Mouse (Mus musculus) adrenal gland, postnatal 14 days (tissue): ENCODE data around the gene Rsu1. TPM values are rescaled to one million over a fixed set of nuclear protein-coding genes. Genes with fewer than 3 reads are reported as not detected.
"Not testable (repeated sequence)": the region's sequence is repeated elsewhere in the genome, so short reads cannot be mapped to it uniquely, and the experiment has no call there.

Experiments used
- DNase-seq: peaks from one replicate; pipeline ENCODE4 v3.0.0; 2021; ENCODE audit warnings: mixed read lengths
- total RNA-seq: library from RNA; stranded (reverse); gene quantifications from 2 replicates; pipeline ENCODE4 v1.2.3, GENCODE M21; 2021

Rsu1 gene
- total RNA-seq, 1 experiment from 2014 or later: 70.3 TPM

GRCm38 (mm10) chr2:13226031-13226430, 45.2 kb downstream of the Rsu1 start:
- no peak for DNase-seq

DNA sequence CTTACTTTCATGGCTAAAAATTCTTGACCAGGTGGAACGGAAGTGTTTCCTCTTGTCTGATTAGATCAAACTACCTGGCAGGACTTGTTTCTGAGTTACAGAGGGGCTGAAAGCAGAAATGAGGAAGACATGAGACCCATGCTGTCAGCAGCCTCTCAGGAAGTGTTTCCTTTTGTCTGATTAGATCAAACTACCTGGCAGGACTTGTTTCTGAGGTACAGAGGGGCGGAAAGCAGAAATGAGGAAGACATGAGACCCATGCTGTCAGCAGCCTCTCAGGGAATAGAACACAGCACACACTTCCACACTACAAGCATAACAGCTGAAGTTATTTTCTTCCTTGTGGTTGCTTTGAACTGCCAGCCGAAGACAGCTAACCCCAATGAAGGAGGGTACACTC, 46.7 kb downstream of the Rsu1 start:
- DNase-seq: no peak

DNA sequence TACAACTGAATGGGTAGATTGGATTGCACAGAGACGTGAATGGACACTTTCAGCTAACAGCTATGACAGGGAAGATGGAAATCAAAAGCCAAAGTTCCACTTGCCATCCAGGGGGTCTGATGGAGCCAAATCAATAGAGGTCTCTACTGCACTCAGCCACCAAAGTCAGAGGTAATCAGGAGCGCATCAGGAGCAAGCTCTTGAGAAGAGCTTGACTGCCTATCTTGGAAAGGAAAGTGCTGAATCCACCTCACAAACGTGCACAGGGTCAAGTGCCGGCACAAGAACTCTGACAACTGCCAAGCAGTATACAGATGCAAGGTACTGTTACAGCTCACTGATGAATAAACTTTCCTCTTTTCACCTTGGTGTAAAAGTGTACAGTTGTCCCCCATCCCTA, 47.8 kb downstream of the Rsu1 start:
- no peak for DNase-seq

GRCm38 (mm10) chr2:13220141-13220540, 51.1 kb downstream of the Rsu1 start:
- no peak for DNase-seq

GRCm38 (mm10) chr2:13218112-13218511, 53.1 kb downstream of the Rsu1 start:
- DNase-seq: no peak

- no peak for DNase-seq
Measured at GRCm38 (mm10) chr2:13206825-13207224, 64.4 kb downstream of the Rsu1 start.

GRCm38 (mm10) chr2:13206367-13206766, 64.8 kb downstream of the Rsu1 start:
- no peak for DNase-seq

GRCm38 (mm10) chr2:13202805-13203475, 68.3 kb downstream of the Rsu1 start:
- no peak for DNase-seq

DNA sequence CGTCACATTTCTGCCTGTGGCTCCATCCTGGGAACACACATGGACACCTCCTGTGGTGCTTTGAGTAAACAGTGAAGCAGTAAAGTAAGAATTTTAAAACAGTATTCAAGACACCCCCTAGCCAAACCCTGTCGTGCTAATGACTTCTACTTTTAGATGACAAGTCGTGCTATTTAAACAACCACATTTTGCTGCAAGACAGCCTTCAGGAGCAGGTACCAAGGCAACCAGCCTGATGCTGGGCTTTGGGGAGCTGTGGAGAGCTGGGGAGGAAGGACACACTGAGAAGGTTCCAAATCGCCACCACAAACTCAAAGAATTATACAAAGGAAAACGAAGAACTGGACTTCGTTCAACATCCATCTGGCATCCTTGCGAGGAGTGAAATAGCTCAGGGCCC, 71.5 kb downstream of the Rsu1 start:
- DNase-seq: no peak

DNA sequence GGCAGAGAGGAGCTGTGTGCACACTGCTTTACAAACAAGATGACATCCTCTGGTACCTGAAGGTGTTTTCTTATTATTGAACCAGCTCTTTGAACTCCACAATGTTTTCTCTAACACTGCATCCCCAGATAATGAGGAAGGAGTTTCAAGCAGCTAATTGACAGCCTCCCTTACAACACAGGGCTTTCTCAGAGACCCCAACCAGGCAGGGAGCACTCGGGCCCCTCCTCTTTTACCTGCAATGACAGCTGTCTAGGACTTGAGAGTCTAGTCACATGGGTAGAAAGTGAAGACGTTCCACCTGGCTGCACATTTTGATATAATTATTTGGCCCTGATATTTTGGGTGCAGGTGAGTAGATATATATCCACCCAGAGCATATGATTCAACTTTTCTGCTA, 72.2 kb downstream of the Rsu1 start:
- no peak for DNase-seq

DNA sequence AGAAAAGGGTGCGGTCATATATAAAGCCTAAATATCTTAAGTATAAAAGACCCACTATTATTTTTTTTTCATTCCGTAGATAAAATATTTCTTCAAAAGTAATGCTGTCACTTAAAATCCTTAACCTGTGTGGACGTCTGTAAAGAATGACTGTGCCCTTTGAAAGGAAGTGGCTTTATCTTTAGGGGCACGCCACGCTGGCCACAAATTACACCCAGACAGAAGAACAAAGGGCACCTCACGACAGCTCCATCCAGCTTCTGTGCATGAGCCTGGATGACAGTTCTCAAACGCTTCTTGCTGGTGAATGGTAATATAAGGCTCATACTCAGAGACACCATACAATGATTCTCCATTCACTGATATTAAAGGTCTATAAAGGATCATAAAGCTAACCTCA, 75.7 kb downstream of the Rsu1 start:
- no peak for DNase-seq

- no peak for DNase-seq
Measured at GRCm38 (mm10) chr2:13192157-13192556, 79.1 kb downstream of the Rsu1 start.

- DNase-seq: no peak
Measured at GRCm38 (mm10) chr2:13190767-13191166, 80.4 kb downstream of the Rsu1 start.

DNA sequence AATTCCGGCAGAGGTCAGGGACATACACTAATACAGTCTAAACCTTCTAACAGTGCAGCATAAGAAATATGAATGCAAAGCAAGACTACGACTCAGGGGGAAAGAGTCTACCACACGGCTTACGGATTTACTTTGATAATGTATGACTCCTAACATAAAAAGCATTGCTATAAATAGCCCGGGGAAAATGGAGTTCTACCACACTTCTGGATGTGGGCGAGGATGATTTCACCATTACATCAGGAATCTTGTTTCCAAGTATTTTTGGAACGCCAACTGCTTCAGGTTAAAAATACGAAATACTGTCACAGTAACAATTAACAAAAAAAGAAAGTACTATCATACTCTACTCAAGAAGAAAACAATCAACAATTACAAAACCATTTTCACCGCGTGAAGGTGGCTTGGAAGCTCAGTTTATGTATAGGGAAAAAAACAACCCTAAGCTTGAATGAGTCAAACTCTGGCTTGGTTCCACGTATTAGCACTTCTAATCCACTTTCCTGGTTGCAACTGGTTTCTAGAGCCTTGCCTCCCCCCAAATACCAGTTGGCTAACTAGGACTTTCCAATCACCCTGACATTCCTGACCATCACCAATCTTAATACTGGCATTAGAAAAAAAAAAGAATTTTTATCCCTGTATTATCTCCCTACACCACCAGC, 82.3 kb downstream of the Rsu1 start:
- DNase-seq: no peak

- no peak for DNase-seq
Measured at GRCm38 (mm10) chr2:13183124-13183523, 88.1 kb downstream of the Rsu1 start.

DNA sequence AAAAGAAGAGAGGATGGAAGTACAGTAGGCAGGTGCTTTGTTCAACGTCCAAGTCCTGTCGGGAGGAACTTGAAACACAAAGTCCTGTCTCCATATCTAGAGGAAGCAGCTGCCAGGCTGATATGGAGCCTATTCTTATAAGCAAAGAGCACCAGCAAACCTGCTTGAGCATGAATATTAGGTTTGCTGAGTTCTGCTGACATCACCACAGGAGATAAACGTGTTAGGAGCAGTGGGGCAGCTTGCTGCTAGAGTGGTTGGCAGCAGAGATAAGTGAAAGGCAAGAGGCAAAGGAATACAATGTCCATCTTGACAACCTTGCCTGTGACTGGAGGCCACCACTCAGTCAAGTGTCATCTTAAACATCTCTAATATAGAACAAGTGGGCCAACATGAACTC, 89.3 kb downstream of the Rsu1 start:
- not testable (repeated sequence) for DNase-seq

GRCm38 (mm10) chr2:13177698-13178395, 93.4 kb downstream of the Rsu1 start:
- no peak for DNase-seq

DNA sequence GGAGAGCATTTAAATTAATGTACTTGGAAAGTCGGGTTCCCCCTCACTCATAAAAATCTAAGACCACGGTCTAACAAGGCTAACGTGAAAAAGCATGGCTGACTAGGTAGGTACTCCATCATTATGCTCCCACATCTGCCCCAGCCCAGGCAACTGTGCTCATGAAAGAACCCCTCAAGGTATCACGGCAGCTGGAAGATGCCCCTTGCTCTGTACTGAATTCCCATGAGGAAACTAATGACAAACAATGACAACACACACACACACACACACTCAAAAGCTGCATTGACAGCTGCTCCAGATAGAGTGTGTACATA, 95.0 kb downstream of the Rsu1 start:
- no peak for DNase-seq

DNA sequence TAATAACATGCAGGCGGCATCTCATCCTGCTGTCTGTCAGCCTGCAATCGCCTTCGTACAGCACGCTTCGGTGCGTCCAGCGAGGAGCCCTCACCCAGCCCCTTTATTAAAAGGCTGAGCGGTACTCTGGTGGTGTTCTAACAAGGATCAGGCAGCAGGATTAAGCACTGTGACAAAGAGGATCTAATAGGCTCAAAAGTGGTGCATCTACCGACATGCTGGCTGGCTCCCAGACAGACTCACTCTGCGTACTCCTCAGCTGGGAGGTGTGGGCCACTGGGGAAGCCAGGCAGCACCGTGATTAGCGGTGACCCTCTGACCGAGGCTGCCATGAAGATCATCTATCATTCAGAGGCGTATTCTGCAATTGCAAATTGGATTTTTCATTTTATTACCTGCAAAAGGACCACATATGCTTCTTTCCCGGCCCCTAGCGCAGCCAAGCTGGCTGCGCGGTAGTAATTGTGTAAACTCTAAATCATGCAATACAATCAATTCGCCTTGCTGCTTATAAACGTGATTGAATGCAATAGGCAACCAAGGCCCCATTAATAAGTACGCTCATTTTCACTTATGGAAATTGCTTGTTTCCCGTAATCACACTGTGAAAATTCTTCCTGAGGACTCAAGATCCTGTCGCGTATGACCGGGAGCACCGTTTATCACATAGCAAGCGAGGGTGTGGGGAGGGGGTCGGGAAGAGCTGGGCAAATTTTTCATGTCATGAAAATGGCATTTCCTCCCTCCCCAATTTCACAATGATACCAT, 95.5 kb downstream of the Rsu1 start:
- no peak for DNase-seq

DNA sequence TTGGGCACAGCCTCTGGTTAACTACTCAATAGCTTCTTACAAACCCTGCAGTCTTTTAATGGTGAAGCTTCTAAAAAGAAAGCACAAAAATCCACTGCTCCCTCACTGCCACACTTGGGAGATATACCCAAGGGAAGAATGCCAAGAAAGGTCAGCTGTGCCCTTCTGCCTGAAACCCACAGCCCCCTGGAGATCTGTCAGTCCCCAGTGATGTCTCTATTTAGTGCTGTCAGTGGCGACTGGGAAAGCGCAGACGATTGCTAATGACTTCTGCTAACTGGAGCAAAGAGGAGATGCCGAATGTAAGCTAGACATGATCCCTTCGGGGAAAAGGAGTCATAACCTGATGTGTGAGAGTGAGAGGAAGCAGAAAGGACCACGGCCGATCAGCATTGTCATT, 96.8 kb downstream of the Rsu1 start:
- DNase-seq: no peak

- DNase-seq: no peak
Measured at GRCm38 (mm10) chr2:13170651-13171050, 100.6 kb downstream of the Rsu1 start.

DNA sequence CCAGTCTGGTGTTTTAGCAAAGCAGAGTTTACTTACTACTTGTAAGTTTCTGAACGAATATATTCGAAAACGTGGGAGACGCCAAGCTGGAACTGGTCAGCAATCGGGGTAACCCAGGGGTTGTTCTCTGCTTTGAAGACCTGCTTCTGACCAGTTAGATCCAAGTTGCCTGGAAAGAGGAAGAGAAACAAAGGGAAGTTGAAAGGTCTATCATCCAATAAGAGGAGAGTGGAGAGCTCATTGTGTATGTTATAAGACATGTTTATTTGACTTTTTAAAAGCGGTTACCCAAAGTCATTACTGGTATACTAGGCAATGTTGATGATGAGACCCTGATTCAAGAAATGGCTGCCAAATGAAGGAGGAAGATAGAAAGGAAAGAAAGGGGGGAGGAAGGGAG, 101.3 kb downstream of the Rsu1 start:
- DNase-seq: no peak
